Mouse (Mus musculus) bone marrow, adult 2 months (tissue): ENCODE measurements around the gene Olfr557.

ENCODE experiments used
- CTCF ChIP-seq: fragments of 200-500 bp; IDR thresholded peaks from 2 replicates; pipeline ENCODE4 v1.5.1; 2011; ENCODE audit warnings: low read length, control low read depth; ENCODE audit not compliant: control insufficient read depth, insufficient read depth
- POLR2A ChIP-seq: fragments of 200-500 bp; IDR thresholded peaks from 2 replicates; pipeline ENCODE4 v1.6.1; 2011; ENCODE audit warnings: low read depth, mild to moderate bottlenecking, control low read depth, low read length, borderline replicate concordance; ENCODE audit not compliant: control insufficient read depth

- TF ChIP-seq POLR2A (no peak), CTCF (peak; percentile 68)
Observed at GRCm38 (mm10) chr7:102695358-102696125, at the start of gene Olfr557.
